Mouse (Mus musculus): Measurements from ENCODE around the gene Iba57.
"Not testable (repeated sequence)": the region's sequence is repeated elsewhere in the genome, so short reads cannot be mapped to it uniquely, and the experiment has no call there.

Gene Iba57

DNA sequence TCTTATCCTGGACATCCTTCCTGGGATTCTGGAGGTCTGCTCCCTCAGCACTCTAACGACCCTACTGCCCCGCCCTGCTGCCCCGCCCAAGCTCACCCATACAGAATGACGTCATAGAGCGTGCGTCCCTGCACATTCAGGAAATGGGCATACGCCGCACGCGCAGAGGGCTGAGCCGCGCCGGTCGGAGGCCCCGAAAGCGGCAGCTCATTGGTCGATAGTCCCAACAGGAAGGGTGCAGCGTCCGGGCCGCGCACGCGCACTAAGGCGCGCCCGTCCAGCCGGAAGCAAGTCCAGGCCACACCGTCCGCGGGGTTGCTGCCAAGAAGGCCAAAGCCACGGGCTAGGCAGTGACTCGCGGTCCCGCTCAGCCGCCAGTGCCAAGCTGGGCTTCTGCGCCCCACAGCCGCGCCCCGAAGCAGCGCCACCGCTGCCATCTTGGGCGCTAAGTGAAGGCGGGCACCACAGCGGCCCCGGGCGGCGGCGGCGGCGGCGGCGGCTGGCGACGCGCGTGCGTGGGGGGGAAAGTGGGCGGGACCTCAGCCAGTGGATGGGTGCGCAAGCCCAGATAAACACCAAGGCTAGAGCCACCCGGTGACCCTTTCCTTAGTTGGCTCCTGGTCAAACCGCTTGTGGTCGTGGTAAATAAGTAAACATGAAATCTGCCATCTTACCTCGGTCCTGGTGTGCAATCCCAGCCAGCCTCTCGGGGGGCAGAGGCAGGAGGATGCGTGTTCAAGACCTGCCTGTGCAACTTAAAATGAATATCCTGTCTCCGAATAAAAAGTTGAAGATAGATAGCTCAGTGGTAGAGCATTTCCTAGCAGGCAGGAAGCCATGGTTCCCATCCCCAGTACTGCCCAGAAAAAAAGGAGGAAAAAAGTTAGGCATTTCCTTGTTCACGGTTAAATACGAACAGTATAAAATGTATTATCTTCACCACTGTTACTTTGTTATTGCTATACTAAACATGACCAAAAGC is at the start of gene Iba57:
Gene Iba57, minus strand, starts transcription at position 485 of the 982 bp plus-strand sequence.
- DNase-seq, result peak; percentile 99

DNA sequence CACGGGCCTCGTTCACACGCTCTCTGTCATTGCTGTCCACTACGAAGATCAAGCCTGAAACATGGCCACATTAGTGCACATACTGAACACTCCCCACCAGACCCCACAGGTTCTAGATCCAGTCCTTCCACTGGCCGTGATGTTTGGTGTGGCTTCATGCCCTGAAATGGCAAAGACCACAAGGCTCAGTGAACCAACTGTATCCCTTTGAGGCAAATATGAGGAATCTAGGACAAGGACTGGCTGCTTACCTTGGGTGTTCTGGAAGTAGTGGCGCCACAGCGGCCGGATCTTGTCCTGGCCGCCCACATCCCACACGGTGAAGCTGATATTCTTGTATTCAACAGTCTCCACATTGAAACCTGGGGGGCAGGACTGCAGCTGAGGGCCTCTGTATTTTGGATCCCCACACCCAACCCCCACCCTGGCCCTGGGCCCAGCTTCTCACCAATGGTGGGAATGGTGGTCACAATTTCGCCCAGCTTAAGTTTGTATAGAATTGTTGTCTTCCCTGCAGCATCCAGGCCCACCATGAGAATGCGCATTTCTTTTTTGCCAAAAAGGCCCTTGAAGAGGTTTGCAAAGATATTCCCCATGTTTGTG is 49.5 kb upstream of the Iba57 start:
- DNase-seq, result no peak

DNA sequence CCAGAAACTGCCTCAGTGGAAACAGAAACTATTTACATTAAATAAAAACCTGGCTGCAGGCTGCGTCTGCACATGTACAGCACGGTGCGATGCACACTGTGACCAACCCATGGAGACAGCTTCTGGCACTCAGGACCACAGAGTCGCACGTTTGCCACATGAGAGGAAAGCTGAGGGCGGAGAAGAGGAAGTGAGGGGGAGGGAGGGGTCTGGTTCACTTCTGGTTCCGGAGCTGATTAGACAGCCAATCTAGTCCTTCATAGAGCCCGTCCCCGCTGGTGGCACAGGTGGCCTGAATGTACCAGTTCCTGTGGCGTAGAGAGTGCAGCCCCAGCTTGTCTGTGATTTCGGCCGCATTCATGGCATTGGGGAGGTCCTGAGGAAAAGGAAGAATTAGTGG is 48.8 kb upstream of the Iba57 start:
- DNase-seq, result not testable (repeated sequence)

DNA sequence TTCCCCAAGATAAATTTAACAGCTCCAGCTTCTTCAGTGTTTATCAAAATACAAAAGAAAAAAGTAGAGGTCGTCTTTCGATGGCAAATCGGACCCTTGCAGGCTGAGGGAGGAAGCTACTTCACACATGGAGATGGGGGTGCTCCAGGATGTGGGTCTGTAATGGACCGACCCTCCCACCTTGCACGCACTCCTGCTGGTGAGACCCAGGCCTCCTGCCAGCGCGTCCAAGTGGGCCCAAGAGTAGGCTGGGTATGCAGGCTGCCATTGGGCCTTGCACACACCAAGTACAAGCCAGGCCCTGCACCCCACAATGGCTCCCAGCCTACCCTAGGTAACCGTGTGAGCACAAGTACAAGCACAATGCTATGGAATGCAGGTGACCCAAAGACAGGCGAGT is 48.0 kb upstream of the Iba57 start:
- not testable (repeated sequence) for DNase-seq

DNA sequence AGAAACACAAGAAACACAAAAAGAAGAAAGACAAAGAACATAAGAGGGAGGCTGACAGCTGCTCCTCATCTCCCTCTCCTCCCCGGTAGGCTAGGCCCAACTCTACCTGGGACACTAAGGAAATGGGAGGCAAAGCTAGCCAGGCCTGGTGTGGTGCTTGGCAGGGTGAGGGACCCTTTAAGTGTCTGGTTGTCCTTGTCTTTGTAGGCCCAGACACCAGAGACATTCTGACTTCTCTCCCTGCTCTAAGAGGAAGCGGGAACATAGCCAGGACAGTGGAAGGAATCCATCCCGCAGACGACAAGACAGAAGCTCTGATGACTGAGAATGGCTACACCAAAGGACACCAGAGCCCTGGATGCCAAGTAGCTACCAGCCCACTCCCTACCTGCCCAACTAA is 46.5 kb upstream of the Iba57 start:
- no peak for DNase-seq

DNA sequence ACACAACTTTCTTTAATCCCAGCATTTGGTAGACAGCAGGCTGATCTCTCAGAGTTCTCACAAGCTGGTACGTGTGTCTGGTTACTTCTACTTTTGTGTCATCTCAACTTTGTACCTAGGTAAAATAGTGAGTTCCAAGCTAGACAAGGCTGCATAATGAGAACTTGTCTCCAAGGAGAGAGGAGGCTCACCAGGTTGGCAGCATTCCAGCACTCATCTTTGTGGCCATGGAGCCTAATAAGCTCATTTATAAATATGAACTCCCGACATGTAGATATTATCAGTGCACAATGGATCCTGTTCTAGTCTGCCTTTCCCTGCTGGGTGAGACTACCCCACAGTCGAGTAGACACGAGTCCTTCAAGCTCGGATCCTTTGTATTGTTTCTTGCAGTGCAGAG is 46.0 kb upstream of the Iba57 start:
- DNase-seq, result peak in 1 of 2 experiments; percentile 39

DNA sequence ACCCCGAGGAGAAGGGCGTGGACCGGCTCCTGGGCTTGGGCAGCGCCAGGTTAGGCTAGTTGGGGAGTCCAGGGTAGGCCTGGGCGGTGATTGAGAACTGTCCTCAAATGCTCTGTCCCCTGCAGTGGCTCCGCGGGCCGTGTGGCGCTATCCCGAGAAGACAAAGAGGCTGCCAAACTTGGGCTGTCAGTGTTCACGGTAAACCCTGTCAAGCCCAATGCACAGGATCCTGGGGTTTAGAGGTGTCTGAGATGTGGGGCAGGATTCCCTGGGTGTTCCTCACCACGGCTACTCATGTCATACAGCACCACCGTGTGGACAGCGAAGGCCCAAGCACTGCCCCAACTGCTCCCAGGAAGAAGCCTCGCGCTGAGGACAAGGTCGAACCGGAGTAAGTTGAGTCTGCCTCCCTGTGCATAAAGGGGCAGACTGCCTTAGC is 45.5 kb upstream of the Iba57 start:
- peak; percentile 63 to 70 for DNase-seq

DNA sequence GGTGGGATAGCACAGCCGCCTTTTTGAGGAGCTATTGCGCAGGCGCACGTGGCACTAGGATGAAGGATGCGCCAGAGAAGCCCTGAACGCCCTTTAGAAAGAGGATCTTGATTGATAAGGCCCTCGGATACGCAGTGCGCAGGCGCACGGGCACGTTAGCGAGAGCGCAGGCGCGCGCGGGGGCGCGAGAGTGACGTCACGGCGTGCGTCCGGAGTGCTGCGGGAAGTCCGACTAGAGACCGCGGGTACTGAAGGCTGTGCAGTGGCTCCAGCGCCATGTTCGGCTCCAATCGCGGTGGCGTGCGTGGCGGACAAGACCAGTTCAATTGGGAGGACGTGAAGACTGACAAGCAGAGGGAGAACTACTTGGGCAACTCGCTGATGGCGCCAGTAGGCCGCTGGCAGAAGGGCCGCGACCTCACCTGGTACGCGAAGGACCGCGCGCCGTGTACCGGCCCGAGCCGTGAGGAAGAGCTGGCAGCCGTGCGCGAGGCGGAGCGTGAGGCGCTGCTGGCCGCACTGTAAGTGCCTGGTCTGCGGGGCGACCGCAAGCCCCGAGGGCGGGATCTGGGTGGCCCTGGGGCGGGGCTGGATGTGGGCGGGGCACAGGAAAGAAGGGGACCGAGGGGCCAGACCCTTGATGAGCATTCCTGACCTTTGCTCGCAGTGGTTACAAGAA is 44.8 kb upstream of the Iba57 start, which contains the start of gene 2310033P09Rik:
Gene 2310033P09Rik, plus strand, starts transcription at position 169 of the 679 bp plus-strand sequence.
- DNase-seq, result peak; percentile 90 to 97

DNA sequence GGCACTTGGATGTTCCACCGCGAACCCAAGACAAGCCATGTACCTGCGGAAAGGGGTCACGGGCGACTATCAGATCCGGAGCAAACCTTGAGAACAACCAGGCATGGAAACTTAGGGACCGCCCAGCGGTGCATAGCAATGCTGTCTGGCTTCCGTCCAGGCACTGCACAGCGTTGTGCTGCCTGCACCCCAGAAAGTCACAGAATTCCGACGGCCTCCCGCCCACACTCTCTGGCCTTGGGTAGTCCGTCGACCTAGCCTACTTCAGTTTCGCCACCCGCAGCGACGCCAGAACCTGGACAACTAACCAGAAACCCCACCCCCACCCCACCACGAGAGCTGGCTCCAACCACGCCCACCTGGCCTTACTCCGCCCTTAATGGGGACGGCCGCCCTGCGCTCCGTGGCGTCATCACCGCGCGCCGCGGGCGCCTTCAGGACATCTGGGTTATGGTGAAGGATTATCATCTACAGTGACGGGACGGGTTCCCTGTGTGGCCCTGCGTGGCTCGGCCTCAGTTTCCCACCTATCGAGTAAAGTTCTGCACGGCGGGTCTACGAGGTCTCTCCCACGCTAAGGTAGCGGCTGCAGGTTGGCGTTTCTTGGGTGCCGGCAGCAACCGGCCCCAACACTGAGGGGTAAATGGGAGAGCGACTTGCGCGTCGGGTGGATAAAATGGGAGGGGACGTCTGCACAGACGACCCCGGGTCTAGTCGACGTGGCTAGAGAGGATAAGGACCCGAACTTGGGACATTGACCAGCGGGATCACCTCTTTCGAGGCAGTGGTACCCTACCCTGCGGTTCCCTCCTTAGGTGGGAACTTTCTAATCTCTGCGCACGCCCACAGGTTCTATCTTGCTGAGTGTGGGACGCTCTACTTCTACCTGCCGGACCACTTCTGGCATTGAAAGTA is 38.8 kb upstream of the Iba57 start, which contains the start of gene Mrpl55:
Gene Mrpl55, plus strand, starts transcription at position 406 of the 915 bp plus-strand sequence.
- DNase-seq, result peak; percentile 93 to 95

DNA sequence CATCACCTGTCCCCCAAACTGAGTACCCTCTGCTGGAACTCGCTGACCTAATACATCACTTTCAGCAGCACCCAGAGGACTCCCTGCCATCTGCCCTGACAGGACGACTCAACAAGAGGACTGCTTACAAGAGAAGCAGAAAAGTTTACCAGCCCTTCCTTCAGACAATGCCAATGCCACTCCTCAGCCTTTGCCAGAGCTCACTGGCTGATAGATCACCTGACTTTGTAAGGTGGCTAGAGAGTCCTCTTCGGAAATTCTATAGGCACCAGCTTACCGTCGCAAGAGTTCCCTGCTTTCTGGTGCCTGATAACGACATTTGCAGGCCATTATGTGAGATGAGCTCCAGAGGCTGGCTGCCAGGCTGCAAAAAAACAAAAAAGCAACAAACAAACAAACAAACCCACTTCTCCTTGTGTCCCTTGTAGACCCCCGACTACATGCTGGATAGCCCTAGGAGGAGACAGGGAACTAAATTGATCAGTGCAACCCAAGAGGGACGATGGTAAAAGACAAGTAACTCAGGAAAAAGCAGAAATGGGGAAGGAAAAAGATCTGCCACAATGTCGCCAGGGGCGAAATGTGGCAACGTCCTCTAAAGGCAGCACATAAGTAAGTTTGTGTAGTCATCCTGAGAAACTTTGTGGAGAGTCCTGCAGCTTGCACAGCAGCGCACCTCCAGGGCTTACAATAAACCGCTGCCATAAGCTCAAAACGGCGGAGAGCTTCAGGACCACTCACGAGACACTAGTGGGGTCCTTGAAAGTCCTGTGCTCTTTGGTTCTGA is 37.9 kb upstream of the Iba57 start:
- DNase-seq, result no peak

DNA sequence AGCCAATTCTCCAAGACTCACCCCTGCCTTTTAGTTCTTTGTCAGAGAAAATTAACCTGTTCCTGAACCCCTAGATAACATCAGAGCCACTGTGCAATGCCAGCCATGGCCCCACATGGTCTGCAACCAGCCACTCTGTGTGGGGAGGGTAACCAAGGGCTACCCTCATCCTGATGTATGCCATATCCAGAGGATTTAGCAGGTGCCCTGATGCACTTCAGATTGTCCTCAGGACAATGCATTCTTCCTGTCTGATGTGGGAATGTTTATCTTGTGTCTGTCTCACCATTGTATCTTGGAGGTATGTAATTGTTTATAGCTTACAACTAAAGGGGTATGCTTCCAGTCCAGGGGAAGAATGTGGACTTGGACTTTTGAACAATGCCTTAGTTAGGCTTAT is 32.7 kb upstream of the Iba57 start:
- DNase-seq, result no peak

DNA sequence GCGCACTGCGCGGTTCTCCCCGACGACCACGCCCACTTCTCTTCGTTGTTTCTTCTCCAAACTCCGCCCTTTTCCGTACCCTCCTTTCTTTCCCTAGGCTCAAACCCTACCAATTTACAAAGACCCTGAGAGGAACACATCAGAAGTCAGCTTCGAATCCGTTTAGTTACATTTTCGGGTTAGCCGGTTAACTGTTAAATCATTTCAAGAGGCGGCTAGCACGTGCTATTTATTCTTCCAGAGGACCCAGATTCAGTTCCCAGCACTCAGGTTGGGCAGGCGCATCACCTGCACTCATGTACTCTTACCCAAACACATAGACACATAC is 28.5 kb upstream of the Iba57 start, which contains the start of gene Guk1:
Gene Guk1, minus strand, starts transcription at position 154 of the 328 bp plus-strand sequence.
- DNase-seq, result no peak

DNA sequence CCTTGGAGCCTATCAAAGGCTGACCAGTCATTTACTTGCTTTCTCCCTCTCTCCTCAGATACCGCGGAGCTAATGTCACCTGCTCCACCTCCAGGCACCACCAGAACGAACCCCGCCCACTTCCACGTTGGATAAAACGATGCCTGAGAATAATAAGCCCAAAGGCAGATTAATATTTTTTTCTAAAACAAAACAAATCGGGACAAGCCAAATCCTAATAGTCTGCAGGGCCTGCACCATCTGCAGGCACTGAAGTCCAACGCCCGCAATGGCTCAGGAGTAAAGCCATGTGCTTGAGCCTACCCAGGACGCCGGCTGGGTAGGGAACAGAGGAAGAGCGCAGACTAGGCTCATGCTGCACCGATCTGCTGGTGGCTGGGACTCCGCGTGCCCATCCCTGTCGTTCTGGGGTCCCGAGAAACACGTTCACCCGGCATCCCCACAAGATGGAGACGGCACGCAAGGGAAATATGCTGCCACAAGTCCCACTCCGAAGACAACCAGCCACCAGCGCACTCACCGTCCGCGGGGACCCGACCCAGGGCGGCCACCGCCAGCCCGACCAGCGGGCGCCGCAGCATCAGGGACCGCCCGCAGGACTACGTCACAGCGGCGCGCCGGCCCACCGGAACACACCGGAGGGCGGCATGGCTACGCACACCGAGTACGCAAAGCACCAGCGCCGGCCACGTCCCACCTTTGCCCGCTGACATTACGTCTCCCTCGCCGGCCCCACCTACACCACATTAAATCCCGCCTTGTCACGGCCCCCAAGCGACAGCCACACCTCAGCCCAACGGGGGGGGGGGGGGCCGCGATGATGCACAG is 27.9 kb upstream of the Iba57 start:
- DNase-seq, result peak; percentile 91 to 92

DNA sequence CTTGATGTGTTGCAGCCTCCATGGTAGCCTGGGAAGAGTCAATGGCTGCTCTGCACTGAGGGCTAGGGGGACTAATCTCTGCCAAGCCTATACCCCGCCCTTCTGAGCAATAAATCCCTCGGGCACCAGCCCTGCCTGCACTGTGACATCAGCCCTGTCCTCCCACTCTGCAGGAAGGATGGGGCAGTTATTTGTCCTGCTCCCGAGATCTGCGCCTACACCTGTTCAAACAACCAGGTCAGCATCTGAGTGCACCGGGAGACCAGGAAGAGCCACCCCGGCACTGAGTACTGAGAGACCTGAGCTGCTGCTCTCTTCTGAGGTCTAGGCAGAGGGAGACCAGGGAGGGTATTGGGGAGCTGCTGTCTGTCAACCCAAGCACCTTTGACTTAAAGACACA is 24.2 kb upstream of the Iba57 start:
- no peak for DNase-seq

DNA sequence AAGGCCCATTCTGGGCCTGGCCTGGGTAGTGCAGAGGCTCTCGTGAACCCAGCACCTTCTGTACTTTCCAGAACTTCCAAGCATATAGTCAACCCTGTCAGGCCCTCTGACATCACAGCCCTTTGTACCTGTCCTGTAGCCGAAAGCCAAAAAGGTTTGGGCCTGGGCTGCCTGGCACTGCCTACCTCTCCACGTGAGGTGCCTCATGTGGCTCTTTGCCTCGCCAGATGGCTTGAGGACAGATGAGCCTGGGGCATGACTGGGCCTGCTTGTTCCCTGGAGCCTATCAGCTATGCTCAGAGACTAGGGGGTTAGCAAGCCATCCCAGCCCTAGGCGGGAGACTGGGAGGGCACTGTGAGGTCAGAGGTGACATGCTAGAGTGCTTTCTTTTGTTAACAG is 22.0 kb upstream of the Iba57 start:
- no peak for DNase-seq

DNA sequence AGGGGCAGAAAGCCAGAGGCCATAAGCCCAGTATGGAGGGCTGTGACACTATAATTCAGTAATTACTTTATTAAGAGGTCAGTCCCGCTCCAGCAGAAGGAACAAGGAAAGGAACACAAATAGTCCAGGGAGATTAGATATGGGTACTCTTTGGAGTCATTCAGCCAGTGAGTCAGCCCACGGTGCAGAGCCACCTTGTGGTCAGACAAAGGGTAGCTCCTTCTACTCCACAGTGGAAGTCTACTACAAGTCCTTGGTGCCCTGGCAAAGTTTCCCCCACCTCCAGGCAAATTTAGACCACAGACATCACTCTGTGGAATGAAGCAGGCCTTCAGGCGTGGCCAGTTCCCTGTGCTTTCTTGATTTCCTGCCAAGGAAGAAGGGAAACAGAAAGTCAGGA is 20.3 kb upstream of the Iba57 start:
- DNase-seq, result peak; percentile 56 to 62

DNA sequence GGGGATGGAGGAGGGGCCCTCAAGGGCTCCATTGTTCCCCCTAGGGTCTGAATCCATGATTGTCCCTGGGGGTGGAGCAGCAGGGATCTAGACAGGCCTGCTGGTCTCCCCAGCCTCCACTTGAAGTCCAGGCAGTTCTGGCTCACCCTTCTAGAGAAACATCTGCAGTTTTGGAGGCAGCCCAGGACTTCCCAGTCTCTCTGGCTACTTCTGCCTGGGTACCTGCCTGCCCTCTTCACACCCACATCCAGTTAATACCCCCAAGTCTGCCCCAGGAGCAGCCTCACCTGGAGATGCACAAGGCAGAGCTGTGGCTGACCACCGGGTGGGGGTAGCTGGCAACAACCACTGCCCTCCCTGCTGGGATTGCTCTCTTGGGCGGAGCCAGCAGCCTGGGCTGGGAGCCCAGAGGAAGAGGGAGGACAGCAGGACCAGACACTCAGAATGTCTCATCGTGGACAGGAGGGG is 19.4 kb upstream of the Iba57 start, which contains the start of gene Gjc2:
Gene Gjc2, minus strand, starts transcription at position 350 of the 468 bp plus-strand sequence.
- peak; percentile 34 for DNase-seq

DNA sequence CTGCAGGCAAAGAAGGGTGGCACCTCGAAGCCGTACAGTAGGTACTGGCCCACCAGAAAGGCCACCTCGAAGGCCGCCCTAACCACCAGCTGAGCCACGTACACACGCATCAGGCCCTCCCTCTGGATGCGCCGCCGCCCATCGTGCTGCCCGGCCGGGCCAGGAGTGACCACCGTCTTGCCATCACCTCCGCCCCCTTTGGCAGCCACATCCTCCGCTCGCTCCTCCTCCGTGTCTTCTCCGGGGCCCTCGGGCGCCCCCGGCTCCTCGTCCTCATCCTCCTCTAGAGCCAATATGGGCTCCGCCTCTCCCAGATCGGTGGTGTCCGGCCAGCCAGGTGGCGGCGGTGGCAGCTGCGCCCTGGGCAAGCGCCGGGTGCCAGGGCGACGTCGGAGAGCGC is 13.4 kb upstream of the Iba57 start:
- no peak for DNase-seq

DNA sequence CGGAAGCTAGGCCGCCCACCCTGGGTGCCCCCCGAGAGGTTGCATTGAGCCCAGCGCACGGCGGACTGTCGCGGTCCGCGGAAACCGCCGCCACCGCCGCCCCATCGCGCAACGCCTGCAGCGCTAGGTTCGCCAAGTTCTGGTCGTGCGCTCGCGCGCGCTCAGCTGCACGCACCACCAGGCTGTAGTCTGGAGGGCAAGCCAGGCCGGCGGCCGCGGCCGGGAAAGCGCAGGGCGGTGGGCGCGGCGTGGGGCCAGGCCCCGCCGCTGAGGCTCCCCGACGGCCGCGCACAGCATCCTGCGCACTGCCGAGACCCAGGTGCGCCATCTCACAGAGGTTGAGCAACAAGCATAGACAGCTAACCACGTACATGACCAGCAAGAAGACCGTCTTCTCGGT is 12.9 kb upstream of the Iba57 start:
- DNase-seq, result no peak

DNA sequence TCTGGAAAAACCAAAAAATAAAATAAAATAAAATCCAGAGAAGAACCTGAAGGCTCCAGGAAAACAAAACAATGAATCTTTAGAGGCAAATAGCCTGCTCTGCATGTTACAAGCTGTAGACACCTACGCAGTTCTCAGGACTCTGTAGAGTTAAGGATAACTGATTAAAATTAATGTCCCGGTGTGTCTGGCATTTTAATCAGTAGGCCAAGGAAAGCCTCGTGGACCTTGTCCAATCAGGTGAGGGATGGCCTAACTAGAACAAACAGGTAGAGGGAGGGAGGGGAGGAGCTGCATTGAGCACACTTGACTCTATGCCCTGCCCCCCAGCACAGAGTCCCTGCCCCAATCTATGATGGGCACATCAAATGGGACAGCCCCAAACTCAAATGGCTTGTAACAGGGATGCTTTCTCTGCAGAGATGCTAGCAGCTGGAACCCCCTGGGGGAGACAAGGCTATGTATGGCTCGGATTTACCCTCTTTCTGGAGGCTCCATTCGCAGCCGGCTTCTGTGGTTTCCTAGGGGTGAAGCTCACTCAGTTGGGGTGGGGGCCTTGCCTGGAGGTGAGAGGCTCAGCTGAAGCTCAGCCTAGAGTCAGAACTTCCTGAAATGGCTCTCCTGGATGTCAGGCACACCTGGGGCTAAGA is 10.8 kb upstream of the Iba57 start:
- DNase-seq, result no peak
